Mouse (Mus musculus): ENCODE data around the gene Pkn2. TPM values are rescaled to one million over a fixed set of nuclear protein-coding genes. Genes with fewer than 3 reads are reported as not detected.
A peak's percentile ranks its signal among the peaks of the same experiment; 100 is the strongest.

The Pkn2 gene
- total and polyA plus RNA-seq, 2 experiments from 2014 or later: 18.4 to 34.5 TPM

GRCm38 (mm10) chr3:142795587-142795986 is 86.2 kb downstream of the Pkn2 start:
- Histone ChIP-seq H3K9ac (no peak overlapping the region), H3K36me3 (ENCODE audit: insufficient read depth) (peaks cover 47% of the 10 kb centered on the region), H3K27ac (ENCODE audit: low read depth, low read length) (no peak overlapping the region), H3K4me1 (ENCODE audit: insufficient read depth) (no peaks in the 10 kb centered on the region), H3K27me3 (ENCODE audit: insufficient read depth, low read length) (no peaks in the 10 kb centered on the region), H3K4me2 (ENCODE audit: low read depth) (no peak overlapping the region), H3K9me3 (ENCODE audit: low read length) (no peaks in the 10 kb centered on the region), H3K4me3 (ENCODE audit: low read depth, low read length) (no peak overlapping the region)
- DNase-seq (no peak), ATAC-seq (no peak)
- WGBS: 91% methylated on average over 3 of the region's 3 CpGs
- TF ChIP-seq CTCF (IDR thresholded peaks at IDR 0.05; ENCODE audit: low read depth): no peak

- Histone ChIP-seq H3K4me2 (ENCODE audit: low read depth) (no peak overlapping the region), H3K9ac (no peak overlapping the region), H3K27me3 (ENCODE audit: insufficient read depth, low read length) (no peaks in the 10 kb centered on the region), H3K4me3 (ENCODE audit: low read depth, low read length) (no peak overlapping the region), H3K27ac (ENCODE audit: low read depth, low read length) (no peak overlapping the region), H3K36me3 (ENCODE audit: insufficient read depth) (peaks cover 38% of the 10 kb centered on the region), H3K4me1 (ENCODE audit: insufficient read depth) (no peaks in the 10 kb centered on the region), H3K9me3 (ENCODE audit: low read length) (no peaks in the 10 kb centered on the region)
- ATAC-seq (no peak), DNase-seq (no peak)
- TF ChIP-seq CTCF (IDR thresholded peaks at IDR 0.05; ENCODE audit: low read depth): no peak
- WGBS: 68% methylated on average over 2 of the region's 2 CpGs
These were observed 95.3 kb downstream of the Pkn2 start for GRCm38 (mm10) chr3:142786423-142787072.

- 63% methylated on average over 3 of the region's 3 CpGs for WGBS
These were observed 104.6 kb downstream of the Pkn2 start for GRCm38 (mm10) chr3:142777227-142777626.

GRCm38 (mm10) chr3:142773538-142774191 is 108.1 kb downstream of the Pkn2 start:
- ATAC-seq: peak; percentile 20; the same call in 1 of the 2 replicates
- WGBS: 86% methylated on average over 4 of the region's 4 CpGs
- Histone ChIP-seq H3K27ac (ENCODE audit: low read depth, low read length) (no peak overlapping the region), H3K4me3 (ENCODE audit: low read depth, low read length) (no peak overlapping the region), H3K9ac (no peak overlapping the region), H3K9me3 (ENCODE audit: low read length) (no peaks in the 10 kb centered on the region), H3K36me3 (ENCODE audit: insufficient read depth) (peaks cover 14% of the 10 kb centered on the region), H3K4me2 (ENCODE audit: low read depth) (no peak overlapping the region), H3K27me3 (ENCODE audit: insufficient read depth, low read length) (no peaks in the 10 kb centered on the region), H3K4me1 (ENCODE audit: insufficient read depth) (no peaks in the 10 kb centered on the region)
- peak; percentile 49 for TF ChIP-seq CTCF (IDR thresholded peaks at IDR 0.05; ENCODE audit: low read depth)
- no peak for DNase-seq

More at GRCm38 (mm10) chr3:142777227-142777626, 104.6 kb downstream of the Pkn2 start:
- Histone ChIP-seq H3K36me3 (ENCODE audit: insufficient read depth) (peaks cover 46% of the 10 kb centered on the region), H3K4me1 (ENCODE audit: insufficient read depth) (no peaks in the 10 kb centered on the region), H3K27me3 (ENCODE audit: insufficient read depth, low read length) (no peaks in the 10 kb centered on the region), H3K27ac (ENCODE audit: low read depth, low read length) (no peak overlapping the region), H3K9me3 (ENCODE audit: low read length) (no peaks in the 10 kb centered on the region), H3K4me2 (ENCODE audit: low read depth) (no peak overlapping the region), H3K9ac (no peak overlapping the region), H3K4me3 (ENCODE audit: low read depth, low read length) (no peak overlapping the region)
- DNase-seq: no peak
- TF ChIP-seq CTCF (IDR thresholded peaks at IDR 0.05; ENCODE audit: low read depth): no peak
- no peak for ATAC-seq

GRCm38 (mm10) chr3:142770518-142770917 is 111.3 kb downstream of the Pkn2 start:
- no peak for DNase-seq
- no peaks in the 10 kb centered on the region for H3K27me3 ChIP-seq (ENCODE audit: insufficient read depth, low read length)
- H3K36me3 ChIP-seq (ENCODE audit: insufficient read depth): peaks cover 14% of the 10 kb centered on the region
- no peak for TF ChIP-seq CTCF (IDR thresholded peaks at IDR 0.05; ENCODE audit: low read depth)
- ATAC-seq: no peak
- H3K27ac ChIP-seq (ENCODE audit: low read depth, low read length): no peak overlapping the region
- H3K9me3 ChIP-seq (ENCODE audit: low read length): no peaks in the 10 kb centered on the region
- H3K4me1 ChIP-seq (ENCODE audit: insufficient read depth): peaks cover 8% of the 10 kb centered on the region; the same call in 1 of the 2 replicates
- H3K4me3 ChIP-seq (ENCODE audit: low read depth, low read length): no peak overlapping the region
- WGBS: 84% methylated on average over 1 of the region's 1 CpGs
- no peak overlapping the region for H3K9ac ChIP-seq
- H3K4me2 ChIP-seq (ENCODE audit: low read depth): no peak overlapping the region

- DNase-seq: no peak
- no peak for ATAC-seq
- no peaks in the 10 kb centered on the region for H3K9me3 ChIP-seq (ENCODE audit: low read length)
- no peak for TF ChIP-seq CTCF (IDR thresholded peaks at IDR 0.05; ENCODE audit: low read depth)
- H3K4me3 ChIP-seq (ENCODE audit: low read depth, low read length): no peak overlapping the region
- 97% methylated on average over 6 of the region's 6 CpGs for WGBS
- H3K27ac ChIP-seq (ENCODE audit: low read depth, low read length): no peak overlapping the region
- H3K27me3 ChIP-seq (ENCODE audit: insufficient read depth, low read length): no peaks in the 10 kb centered on the region
- H3K36me3 ChIP-seq (ENCODE audit: insufficient read depth): peaks cover 10% of the 10 kb centered on the region
- H3K4me2 ChIP-seq (ENCODE audit: low read depth): no peak overlapping the region
- peaks cover 8% of the 10 kb centered on the region; the same call in 1 of the 2 replicates for H3K4me1 ChIP-seq (ENCODE audit: insufficient read depth)
- no peak overlapping the region for H3K9ac ChIP-seq
These were observed 113.3 kb downstream of the Pkn2 start for GRCm38 (mm10) chr3:142768498-142768897.

GRCm38 (mm10) chr3:142765778-142766165 is 116.0 kb downstream of the Pkn2 start:
- no peak for TF ChIP-seq CTCF (IDR thresholded peaks at IDR 0.05; ENCODE audit: low read depth)
- Histone ChIP-seq H3K9ac (peak overlapping the region; percentile 91), H3K4me1 (ENCODE audit: insufficient read depth) (peaks cover 8% of the 10 kb centered on the region; the same call in 1 of the 2 replicates), H3K27me3 (ENCODE audit: insufficient read depth, low read length) (no peaks in the 10 kb centered on the region), H3K4me3 (ENCODE audit: low read depth, low read length) (peak overlapping the region; percentile 99), H3K27ac (ENCODE audit: low read depth, low read length) (peak overlapping the region; percentile 85; the same call in 1 of the 2 replicates), H3K9me3 (ENCODE audit: low read length) (no peaks in the 10 kb centered on the region), H3K36me3 (ENCODE audit: insufficient read depth) (no peaks in the 10 kb centered on the region), H3K4me2 (ENCODE audit: low read depth) (peak overlapping the region; percentile 79)
- ATAC-seq: no peak
- 20% methylated on average over 10 of the region's 10 CpGs for WGBS
- DNase-seq: no peak

All from forebrain, postnatal 0 days (tissue).